Mouse (Mus musculus) CD4-positive helper T cell, adult 2 months (primary cell): Measurements from ENCODE around the gene Rnd3.

Experiments
- DNase-seq: peaks from one replicate; pipeline ENCODE4 v3.0.0-alpha.2; 2012; ENCODE audit warnings: low read depth, missing footprints, low spot score

Rnd3 gene

GRCm38 (mm10) chr2:51128090-51128489, 20.8 kb downstream of the Rnd3 start:
- DNase-seq, result no peak

DNA sequence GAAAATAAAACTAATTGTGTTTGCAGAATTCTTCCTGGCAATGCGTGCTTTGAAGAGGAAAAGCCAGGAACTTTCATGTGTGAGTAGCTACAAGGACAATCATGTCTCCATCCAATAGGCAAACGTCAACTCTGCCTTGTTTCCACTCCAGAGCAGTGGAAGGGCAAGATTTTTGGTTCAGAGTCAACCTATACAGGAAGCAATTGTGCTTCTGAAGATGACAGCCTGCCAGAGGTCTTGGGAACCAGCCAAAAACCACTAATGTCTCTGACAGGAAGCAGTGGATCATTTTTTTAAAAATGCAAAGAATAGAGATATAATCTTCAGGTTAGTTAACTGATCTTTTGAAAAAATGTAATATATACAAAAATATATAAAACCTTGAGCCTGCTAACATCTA, 38.6 kb downstream of the Rnd3 start:
- DNase-seq, result no peak

DNA sequence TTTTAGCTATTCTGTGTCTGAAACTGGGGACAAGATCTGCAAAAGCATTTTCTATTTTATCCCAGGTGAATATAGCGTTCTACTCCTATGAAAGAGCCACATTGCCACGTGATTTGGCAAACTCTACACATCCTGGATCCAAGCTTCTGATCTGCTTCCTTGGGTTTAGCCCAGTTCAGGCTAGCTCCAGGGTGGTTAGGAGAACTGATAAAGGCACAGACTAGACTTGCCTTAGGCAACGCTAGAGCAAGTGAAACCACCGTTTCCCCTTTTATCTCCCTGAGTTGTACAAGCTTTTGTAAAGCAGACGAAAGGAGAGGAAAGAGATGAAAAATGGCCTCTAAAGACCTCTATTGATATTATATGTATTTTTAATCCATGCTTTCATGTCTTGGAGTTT, 40.3 kb downstream of the Rnd3 start:
- no peak for DNase-seq

DNA sequence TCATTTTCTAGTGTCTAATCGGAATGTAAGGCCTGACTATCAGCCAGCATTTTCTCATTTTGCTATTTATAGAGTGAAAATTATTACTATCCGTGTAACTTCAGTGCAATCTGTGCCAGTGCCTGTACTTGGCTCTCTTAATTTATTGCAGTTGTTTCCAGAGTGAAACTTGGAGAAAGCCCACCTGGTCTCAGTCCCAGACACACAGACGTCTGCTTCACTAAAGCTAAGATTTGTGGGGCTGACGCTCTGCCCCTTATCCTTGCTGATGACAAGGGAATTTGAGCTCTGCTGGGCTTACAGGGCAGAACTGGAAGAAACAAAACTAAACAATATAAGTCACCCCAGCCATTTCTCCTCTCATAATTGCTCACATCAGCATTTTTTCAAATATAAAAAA, 47.7 kb downstream of the Rnd3 start:
- DNase-seq, result no peak

GRCm38 (mm10) chr2:51099987-51100386, 48.9 kb downstream of the Rnd3 start:
- DNase-seq, result no peak

DNA sequence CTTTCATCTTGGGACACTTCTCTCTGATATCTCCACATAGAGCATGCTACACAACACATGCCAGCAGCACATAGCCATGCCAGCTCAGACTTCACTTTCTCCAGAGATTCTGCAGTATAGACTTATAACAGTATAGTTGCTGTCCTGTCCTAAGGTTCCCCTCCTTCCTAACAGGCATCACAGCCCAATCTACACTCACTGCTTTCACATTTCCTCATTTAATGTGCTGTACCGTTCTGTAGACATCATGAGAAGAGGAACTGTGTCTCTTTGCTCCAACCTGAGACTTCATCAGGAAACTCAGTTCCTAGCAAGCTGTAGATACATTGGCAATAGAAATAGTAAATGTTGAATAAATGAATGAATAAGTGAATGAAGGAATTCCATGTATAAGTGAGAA, 49.7 kb downstream of the Rnd3 start:
- DNase-seq, result no peak

- no peak for DNase-seq
Measured at GRCm38 (mm10) chr2:51090688-51091087, 58.2 kb downstream of the Rnd3 start.

- no peak for DNase-seq
Measured at GRCm38 (mm10) chr2:51090049-51090448, 58.9 kb downstream of the Rnd3 start.

GRCm38 (mm10) chr2:51088843-51089573, 59.9 kb downstream of the Rnd3 start:
- DNase-seq, result no peak

DNA sequence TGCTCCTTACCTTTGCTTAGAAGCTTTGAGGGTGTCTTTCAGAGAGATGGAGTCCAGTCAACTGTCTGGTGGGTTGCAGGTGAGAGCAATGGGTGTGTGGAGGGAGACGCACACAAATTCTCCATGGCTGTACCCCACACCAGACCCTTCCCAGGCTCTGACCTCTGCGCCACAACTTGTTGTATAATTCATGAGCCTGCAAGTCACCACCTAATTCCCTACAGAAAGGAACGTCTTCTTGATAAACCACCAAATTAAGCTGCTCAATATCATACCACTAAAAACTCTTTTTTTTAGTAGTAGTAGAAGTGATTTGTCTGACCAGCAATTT, 60.8 kb downstream of the Rnd3 start:
- no peak for DNase-seq

DNA sequence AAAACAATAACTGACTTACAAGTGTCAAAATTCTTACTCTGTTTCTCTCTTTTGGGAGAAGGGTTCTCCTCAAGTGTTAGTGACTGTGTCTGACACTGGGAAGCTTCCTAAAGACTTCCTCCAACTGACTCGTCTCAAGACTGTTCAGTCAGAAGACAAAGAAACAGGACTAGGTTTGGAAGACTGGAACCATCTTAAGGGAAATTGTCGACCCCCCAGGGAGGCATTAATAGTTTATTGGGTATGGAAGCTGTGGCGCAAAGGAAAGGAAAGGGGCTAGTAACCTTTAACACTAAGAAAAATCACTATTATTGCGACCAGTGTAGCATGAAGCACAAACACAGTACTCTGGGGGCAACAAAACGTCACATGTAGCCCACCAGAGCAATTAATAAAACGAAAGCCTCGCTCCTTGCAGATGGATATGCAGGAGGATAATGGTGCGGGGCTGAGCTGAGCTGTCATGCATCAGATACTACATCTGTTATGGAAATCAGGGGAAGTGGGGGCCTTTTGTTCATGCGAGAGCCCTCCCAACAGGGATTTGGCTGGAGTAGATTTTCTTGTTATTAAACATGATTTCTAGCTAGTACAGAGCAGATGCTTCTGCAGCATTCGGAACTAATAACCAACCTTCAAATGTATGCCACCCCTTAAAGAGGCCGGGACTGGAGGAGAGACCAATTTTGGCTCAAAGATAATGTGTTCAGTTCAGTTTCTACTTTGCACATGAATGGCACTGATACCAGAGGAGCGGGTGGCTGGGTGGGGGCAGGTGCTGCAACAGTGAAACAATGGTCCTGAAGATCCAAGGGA, 61.4 kb downstream of the Rnd3 start:
- DNase-seq, result no peak

GRCm38 (mm10) chr2:51085155-51085554, 63.8 kb downstream of the Rnd3 start:
- no peak for DNase-seq

- no peak for DNase-seq
Measured at GRCm38 (mm10) chr2:51082714-51083351, 66.1 kb downstream of the Rnd3 start.
